Mouse (Mus musculus) megakaryocyte progenitor cell, adult 5-6 weeks (primary cell): ENCODE data around the gene Itpr2. TPM values are rescaled to one million over a fixed set of nuclear protein-coding genes. Genes with fewer than 3 reads are reported as not detected.
"Not testable (repeated sequence)": the region's sequence is repeated elsewhere in the genome, so short reads cannot be mapped to it uniquely, and the experiment has no call there.

ENCODE experiments used
- ATAC-seq: replicated peaks from 2 replicates; pipeline ENCODE4 v1.8.0; 2016; ENCODE audit warnings: mild to moderate bottlenecking, moderate TSS enrichment, inconsistent platforms; ENCODE audit not compliant: poor library complexity
- total RNA-seq, 2 experiments: library from RNA; stranded (forward) in 1 of 2; stranded (reverse) in 1 of 2; fragments of 157-497, 149-512 nt in 1 of 2; fragments of 200-1000 nt in 1 of 2; gene quantifications; 2 replicates each; pipeline versions ENCODE4 v1.2.3 to v1.2.4; 2015 to 2017

The Itpr2 gene
- total RNA-seq, 2 experiments from 2014 or later = 6.9 to 13.3 TPM

DNA sequence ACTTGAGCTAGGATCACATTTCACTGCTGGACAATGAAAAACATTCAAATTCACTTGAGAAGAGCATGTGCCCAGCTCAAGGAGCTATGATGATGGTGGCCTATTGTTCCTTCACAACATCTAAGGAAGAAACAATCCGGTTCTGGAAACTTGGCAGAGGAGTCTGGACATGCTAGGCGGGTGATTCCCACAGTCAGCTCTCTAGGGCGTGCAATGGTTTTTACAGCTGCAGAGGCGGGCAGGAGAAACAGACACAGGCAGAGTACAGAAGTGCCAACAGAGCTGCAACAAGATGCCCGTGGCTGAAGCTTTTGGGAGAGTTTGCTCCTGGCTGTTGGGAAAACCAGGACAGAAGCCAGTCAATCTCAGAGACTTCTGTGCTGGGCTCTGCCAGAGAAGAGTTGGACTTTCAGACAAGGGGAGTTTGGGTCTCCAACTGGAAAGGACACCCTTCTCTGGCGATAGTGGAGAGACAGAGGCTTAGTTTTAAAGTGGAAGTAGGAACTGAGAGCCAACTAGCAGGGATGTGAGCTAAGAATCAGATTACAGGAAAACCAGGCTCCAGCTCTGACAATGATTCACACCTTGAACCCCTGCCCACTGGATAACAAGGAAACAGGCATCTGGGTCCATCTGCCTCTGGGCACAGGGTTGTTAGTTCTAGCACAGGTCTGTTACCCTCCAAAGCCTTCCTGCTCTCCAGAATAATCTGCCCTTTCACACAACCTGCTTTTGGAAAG, 28.6 kb downstream of the Itpr2 start:
- no peak for ATAC-seq

DNA sequence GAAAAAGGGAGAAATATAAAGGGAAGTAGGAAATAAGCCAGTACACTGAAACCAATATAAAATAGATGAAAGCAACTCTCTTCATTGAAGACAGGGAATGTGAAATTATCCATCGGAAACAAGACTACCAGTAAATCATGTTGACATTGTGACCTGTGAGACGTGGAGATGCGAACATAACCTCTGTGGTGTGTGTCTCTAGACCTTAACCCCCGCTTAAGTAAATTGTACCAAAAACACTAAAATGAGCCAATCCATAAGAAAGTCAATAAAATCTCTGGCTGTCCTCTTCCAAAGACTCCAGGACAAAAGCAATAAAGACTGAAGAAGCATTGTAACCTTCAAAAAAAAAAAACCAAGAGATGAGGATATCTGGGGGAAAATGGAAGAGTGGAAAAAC, 31.6 kb downstream of the Itpr2 start:
- ATAC-seq = no peak

DNA sequence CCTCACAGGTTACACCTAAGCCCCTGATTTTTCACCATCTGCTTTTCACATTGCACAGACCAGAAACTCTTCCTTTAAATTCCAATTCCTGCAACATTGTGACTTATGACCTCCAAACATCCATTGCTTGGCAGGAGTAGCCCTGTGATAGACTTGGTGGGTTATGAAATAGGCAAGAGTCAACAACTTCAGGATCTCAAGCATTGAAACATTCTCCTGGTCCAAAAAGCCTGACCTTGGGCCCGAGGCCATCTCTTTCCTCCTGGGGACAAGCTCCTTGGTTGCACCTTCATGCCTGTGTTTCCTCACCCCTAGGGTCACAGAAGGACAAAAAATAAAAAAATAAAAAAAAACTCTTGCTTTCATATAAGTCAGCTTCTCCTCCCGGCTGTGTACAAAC, 32.1 kb downstream of the Itpr2 start:
- no peak for ATAC-seq

DNA sequence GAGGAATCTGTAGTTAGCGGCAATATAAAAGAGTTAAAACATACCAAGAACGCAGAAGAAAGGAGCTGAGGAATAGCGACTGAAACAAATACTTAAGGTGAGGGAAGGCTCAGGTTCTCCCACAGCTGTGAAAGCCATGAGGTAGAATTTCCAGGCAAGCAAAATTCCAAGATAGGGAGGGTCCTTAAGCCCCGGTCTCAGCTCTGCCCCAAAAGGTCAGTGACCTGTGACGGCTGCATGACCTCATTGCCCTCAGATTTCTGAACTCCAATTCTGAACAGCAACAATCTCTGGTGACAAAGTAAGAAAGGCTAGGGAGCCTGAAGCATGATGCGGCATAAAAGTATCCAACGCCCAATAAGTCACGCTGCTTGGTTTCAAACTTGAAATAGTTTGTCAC, 33.7 kb downstream of the Itpr2 start:
- no peak for ATAC-seq

DNA sequence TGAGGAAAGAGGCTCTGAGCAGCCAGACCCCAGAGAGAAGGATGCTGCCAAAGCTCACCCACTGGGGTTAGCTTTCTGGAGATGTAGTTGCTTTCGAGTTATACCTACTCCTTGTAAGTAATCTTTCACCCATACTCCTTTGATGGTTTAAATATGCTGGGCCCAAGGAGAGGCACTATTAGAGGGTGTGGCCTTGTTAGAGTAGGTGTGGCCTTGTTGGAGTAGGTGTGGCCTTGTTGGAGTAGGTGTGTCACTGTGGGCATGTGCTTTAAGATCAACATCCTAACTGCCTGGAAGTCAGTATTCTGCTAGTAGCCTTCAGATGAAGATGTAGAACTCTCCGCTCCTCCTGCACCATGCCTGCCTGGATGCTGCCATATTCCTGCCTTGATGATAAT, 37.4 kb downstream of the Itpr2 start:
- not testable (repeated sequence) for ATAC-seq

DNA sequence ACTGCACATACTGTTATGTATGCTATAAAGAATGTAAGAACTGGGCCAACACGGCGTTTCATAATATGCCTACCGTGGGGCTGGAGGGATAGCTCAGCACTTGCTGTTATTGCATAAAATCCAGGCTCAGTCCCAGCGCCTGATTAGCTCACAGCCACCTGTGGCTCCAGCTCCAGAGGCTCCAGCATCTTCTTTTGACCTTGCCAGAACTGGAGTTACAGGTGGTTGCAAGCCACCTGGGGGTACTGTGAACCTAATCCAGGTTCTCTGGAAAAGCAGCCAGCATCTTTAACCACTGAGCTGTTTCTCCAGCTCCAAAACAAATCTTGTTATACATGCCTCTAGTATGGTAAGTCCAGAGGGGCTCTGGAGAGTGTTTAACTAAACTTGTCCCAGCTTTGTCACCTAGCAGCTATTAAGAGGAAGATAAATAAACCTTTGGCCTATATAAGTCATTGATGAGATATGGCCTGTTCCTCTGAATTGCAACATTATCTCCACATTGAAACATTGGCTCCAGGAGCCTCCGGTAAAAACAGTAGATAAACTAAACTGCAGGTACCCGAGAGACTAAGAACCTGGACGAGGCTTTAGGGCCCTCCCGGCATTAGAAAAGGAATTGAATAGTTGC, 37.9 kb downstream of the Itpr2 start:
- no peak for ATAC-seq

DNA sequence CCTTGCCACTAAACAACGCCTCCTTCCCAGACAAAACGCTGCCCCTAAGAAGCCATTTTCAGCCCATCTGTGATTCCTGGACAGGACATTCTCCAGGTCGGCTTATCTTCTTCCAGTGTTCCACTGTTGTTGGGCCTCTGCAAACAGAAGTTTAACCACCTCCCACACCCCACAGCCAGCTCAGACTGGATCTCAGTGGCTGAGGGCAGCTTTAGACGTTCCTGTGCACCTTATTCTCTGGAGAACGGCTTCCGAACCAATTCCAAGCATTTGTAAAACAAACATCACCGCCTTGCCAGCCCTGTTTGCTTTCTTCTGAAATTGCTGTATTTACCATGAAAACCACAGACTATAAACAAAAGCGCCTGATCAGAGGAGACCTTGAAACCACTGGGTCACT, 41.1 kb downstream of the Itpr2 start:
- no peak for ATAC-seq

DNA sequence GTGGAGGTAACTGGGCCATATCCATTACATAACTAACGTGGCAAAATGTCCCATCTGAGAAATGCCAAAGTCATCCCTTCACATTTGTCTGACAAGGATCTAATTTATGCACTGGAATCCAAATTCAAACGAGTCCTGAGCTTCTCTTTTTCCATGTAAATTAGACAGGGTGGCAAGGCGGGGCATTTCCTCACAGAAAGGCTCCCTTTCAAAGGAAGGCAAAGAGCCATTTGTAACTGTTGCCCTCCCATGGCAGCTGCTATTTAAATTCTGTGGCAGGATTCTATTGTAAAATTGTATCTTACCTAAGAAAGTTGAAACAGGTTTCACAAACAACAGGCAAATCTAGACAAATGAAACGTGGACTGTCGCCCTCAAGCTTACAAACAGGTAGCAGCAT, 43.6 kb downstream of the Itpr2 start:
- no peak for ATAC-seq

DNA sequence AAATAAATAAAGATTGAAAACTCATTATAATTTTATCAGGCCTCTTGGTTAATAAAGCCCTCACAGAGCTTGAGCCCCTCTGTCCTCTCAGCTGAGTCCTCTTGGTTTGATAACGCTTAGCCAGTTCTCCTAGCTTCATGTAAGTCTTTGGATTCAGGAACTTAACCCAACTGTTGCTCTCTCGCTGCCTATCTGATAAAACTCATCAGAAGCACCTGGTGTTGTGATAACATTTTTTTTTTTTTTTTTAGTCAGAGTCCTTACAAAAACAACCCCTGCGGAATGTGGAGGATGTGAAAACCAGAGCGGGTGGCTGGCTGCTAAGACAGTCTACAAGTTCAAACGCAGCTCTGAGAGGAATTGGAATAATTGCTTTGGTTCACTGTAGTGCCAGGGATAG, 45.3 kb downstream of the Itpr2 start:
- ATAC-seq = no peak

DNA sequence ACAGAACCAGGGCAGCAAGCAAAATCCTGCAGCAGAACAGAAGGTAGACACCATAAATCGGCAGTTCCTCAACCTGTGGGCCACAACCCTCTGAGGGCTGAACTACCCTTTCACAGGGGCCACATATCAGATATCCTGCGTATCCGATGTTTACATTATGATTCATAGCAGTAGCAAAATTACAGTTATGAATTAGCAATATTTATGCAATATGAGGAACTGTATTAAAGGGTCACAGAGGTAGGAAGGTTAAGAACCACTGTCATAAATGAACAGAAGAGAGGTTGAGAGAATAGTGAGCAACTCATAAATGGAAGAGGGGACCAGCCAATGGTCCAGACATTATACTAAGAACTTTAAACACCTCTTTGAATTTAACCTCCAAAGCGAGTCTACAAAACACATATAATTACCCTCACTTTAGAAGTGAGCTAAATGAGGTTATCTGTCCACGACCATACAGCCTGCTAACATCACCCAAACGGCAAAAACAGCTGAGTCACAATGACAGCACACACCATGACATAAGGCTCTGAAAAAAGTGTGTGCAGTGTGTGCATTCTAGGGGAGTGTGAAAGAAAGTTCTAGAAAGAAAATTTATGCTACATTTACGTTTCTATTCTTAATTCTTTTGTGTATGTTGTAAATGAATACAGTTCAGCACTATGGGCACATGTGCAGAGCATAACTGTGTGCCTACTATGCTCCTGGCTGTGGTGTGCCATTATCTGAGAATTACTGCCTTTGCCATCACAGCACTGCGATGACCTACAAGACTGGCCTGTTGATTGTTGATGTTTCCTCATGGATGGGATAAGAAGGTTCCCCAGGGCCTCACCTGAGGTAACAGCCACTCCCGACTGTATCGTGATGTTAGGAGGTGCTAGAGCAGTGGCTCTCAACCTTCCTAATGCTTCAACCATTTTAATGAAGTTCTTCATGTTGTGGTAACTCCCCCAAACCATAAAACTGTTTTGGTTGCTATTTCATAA, 47.2 kb downstream of the Itpr2 start:
- peak; percentile 87 for ATAC-seq

DNA sequence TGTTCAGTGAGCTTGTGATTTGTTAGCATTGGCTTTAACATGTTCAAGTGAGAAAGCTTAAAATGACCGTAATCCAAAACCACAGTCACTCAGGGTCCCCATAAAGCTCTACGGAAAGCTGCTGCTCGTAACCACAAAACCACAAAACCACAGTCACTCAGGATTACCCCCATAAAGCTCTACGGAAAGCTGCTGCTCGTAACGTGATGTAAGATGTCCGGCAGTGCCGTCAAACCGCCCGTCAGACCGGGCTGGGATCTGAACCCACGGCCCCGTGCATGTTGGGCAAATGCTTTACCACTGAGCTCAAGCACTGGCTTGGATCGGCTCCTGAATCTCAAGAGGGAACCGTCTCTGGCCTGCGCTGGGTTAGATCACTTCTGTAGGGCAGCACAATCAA, 49.5 kb downstream of the Itpr2 start:
- ATAC-seq = peak; percentile 56

DNA sequence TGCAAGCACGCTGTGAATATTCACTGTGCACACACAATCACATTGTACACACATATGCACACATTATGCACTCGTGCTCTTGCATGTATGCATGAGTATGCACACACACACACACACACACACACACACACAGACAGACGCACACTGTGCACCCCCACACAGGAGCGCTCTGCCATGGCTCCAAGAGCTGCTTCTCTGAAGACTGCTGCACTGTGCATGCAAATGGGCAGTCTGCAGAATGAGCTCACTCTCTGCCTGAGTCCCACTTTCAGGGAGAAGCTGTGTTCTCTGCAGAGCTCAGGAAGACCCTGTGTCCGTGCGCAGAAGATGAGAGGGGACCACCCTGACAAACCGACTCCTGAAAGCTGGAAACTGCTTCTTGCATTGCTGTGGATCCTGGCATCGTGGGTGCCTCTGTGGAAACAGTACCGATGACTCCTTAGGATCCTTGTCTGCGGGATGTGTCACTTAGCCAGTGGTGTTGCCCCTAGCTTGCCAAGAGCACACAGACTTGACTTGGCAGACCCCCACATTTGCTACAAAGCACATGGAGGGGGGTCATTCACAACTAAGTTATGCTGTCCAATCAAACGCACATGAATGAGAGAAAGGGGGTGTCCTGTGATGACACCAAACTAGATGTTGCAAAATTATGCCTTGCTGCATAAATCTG, 55.9 kb downstream of the Itpr2 start:
- ATAC-seq = no peak

DNA sequence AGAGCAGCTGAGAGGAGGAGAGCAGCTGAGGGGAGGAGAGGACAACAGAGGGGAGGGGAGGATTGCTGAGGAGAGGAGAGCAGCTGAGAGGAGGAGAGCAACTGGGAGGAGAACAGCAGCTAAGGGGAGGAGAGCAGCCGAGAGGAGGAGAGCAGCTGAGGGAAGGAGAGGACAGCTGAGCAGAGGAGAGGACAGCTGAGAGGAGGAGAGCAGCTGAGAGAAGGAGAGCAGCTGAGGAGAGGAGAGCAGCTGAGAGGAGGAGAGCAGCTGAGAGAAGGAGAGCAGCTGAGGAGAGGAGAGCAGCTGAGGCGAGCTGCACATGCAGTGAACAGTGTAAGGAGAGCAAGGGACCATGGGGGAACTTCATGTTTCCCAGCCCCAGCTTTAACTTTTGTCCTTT, 62.2 kb downstream of the Itpr2 start:
- no peak for ATAC-seq

DNA sequence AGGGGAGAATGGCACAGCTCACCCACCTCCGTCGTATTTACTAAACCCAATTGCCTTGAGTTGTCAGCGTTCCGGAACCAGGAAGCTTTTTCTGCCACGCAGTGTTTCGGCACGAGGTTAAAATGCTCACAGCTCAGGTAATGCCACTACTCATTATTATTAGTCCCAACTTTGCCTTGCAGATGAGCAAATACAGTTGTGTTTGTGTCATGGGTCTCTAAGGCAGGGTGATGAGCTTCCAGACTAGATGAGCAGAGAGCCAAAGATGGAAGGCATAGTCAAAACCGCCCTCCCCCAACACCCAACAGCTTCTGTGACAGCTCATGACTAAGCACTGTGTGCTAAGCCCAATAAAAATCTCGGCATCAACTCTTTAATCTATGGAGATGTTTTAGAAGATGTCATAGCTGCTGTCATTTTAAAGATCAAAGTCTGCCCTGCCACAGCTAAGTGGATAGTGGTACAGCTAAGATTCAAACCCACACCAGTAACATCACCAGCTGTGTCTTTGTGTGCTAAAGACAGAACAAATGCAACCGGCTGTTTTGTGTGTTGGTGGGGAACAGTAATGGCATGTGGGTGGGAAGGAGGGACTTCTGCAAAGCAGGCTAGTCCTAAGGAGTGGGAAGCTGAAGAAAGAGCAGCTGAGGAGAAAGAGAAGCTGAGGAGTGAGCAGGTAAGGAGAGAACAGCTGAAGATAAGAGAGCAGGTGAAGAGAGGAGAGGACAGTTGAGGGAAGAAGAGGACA, 62.8 kb downstream of the Itpr2 start:
- ATAC-seq = no peak

DNA sequence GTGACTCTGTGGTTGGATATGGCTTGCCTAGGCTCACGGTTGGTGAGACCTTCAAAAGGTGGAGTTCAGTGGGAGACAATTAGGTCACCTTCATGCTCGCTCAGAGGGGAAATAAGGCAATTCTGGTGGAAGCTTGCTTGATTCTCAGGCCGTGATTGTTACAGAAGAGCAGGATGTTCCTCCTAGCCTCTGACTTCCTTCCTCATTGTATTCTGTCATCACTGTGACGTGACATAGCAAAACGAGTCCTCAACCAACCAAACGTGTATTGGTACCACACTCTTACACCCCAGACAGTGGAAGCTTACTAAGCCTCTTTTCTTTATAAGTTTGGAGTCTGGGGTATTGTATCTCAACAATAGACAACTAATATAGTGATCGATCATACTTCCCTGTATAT, 64.0 kb downstream of the Itpr2 start:
- peak; percentile 83 for ATAC-seq

DNA sequence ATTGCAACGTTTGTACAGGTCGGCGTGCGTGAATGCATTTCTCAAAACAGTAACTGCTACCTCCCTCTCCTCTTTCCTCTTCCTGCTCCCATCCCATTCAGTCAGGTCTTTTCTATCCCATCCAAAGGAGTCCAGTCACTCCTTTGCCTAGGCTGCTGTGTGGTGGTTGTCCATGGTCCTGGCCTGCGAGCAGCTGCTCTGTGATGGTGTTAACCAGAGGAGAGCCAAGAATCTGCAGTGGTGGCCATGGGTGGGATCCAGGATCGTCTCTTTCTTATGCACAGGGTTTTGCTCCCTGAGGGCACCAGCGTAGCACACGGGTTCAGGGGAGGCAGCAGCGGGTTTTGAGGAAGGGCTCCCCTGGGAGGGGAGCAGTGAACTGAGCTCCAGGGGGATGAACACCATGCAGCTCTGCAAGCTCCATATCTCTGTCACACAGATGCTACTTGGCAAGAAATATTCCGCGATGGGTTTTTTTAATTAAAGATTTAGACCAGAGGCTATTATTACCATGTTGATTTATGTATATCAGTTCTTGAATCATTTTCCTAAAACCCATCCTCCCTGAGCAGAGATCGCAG, 65.0 kb downstream of the Itpr2 start:
- ATAC-seq = 0 out of 2 replicates have a peak, but pooled peaks have one; percentile 42

DNA sequence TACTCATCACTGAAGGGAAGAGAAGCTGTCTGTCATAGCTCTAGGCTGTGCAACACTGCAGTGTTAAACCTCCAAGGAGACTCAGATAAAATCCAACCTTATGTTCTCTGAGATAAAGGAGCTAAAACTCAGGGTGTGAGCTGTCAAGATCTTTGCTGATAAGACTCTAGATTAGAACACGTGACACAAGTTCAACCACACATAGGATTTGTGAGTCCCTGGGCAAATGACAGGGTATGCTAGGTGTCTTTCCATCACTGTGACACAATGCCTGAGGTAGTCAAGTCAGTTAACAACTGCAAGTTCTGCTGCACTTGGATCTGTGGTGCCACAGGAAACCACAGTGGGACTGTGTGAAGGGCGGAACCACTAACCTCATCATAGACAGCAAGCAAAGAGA, 67.8 kb downstream of the Itpr2 start:
- ATAC-seq = no peak

DNA sequence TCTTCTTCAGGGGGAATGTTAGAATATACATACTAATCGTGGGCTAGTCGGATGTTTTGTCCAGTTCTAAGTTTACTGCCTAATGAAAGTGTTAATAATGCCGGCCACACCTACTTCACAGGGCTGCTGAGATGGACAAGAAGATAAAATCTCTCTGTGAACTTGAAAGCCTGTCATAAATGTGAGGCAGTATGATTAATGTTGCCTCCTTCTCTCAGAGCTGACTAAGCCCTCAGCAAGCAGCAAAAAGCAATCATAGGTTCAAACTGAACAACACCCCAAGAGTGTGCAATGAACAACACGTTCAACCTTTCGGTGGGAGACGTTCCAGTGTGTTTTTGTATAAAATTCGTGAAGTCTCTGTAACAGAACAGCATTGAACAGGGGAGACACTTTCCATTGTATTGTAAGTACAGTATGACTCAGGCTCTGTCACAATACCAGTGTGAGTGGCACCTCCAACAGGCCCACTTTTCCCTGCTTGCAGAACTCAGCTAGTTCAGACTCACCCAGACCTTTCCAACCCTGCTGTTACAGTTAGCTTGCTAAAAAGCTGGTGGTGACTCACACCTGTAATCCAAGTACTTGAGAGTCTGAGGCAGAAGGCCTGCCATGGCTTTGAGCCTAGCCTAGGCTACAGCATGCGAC, 69.7 kb downstream of the Itpr2 start:
- ATAC-seq = no peak

DNA sequence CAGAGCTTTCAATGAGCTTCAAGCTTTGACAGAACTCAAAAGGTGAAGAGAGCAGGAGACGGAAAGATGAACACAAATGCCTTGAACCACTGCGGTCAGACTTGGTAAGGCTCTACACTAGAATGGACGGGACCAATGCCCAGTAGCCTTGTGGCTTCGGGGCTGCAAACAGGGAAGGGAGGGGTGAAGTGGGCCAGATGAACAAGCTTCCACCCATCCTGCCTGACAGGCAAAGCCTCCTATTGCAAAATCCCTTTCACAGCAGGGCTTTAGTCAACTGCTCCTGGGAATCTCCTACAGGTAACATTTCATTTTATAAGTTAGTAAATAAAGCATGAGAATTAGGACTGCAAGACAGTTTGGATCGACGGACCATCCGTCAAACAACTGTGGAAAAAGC, 70.2 kb downstream of the Itpr2 start:
- ATAC-seq = no peak
